Mouse (Mus musculus): ENCODE results near the gene Rpl7l1.

DNA sequence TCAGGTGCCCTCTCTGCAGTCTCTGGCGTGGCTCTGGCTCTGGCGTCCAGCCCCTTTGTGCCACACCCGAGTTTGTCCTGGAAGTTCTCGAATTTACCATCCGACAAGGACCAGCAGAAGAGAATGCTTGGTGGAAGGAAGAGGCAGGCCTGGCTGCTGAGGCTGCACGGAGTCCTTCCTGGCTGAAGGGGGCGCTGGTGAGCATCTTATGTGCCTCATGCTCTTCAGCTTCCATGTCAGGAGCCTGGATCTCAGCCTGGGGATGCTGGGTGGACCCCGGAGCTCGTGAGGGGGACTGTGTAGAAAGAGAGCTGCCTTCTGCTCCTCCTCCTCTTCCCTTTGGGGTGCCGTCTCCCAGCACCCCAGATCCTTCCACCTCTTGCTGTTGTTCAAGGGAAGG is 46.3 kb downstream of the Rpl7l1 start:
- peak; percentile 67 for TF ChIP-seq CTCF (conservative IDR thresholded peaks at IDR 0.05; ENCODE audit: insufficient read depth, insufficient read length, low read depth, low read length)
- TF ChIP-seq POLR2A (IDR thresholded peaks at IDR 0.05; ENCODE audit: low read depth, low read length): no peak

All from kidney, adult 2 months (tissue).